Mouse (Mus musculus) cerebellum, adult 11-12 months (tissue): ENCODE data around the gene Ror1.

Experiments
- DNase-seq: peaks from one replicate; pipeline ENCODE4 v3.0.0; 2022

The Ror1 gene

DNA sequence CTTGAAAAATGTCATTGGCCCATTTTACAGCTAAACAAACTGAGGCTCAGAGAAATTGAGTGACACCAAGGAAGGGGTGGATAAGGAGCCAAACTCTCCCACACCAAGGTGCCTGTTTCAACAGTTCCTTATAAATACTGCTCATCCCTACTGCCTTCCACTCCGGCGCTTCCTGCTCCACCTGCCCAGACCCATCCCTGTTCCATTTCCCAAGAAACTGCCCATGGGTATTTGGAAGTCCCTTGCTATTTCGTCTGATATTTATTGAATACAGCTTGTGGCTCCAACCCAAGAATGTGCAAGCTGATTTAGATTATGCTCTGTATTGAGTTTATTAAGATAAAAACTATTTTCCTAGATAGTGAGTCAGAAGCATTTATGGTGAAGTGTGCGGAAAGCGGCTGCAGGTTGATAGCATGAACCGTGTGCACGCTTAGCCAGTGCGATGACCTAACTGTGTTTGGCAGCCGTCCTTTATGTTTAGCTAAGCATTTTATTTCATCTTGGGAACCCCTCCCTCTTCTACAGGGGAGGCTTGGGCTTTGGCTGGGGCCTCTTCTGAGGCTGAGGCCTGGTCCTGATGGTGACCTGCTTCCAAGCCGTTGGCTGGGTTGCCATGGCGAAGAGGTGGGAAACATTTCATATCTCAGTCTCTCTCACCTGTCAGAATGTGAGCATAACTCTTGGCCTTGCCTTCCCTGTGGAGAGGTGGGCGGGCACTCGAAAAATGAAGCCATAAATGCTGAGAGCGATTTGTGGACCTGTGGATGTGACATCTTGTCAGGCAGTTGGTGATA lies 229.3 kb downstream of the Ror1 start:
- DNase-seq = no peak

DNA sequence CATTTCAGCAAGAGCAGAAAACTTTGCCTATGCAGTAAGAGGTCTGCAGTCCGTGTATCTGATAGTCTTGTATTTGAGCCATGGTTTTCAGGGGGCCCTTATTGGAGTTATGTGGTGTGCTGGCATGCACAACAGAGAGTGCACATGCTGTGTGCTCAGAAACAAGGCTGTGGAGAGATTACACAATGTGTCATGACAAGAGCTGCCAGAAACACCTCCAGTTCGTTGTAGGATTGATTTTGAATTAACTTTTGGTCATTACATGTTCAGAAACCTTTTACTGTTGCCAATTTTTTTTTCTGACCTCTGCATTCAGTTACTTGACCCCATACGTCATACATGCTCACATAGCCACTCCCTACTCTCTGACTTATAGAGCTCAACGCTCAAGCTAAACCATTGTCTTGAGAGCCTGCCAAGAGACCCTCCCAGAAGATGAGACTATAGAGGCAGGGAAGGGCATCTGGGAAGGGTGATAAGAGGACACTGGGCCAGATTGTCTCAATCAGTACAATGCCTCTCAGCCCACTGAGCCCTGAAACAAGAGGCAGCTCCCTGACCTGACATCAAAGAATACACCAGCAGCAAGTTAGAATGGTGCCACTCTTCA lies 232.9 kb downstream of the Ror1 start:
- DNase-seq = no peak

DNA sequence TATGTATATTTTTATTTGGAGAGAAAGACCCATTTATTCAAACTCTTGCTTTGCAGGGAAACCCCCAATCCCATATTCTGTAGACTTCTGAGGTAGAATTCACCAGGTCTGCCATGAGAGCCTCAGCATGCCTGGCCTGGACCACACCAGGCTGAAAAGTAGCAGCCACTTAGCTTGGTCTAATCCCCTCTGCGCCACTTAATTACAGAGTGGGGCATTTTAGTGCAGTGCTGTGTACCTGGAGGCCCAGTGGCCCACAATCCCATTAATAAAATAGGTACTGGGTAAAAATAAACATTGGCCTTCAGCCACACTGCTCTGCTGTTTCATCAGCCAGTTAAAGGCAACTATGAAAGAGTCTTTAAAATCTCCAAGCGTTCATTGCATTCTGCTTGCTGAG lies 239.6 kb downstream of the Ror1 start:
- DNase-seq = no peak

DNA sequence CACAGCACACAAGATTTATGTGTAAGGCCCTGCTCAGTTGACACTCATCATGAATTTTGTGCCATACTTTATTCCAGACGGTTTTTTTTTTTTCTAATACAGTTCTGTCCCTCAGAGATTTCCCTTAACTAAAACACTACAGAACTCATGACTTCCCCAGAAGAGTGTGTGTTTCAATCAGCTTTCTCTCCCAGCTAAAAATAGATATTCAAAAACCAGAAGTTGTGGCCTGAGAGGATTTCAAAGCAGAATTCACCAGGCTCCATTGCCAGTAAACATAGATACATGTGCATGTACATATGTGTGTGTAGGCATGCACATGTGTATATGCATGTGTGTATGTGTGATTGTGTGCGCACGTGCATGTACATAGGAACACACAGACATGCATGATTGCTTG lies 252.2 kb downstream of the Ror1 start:
- no peak for DNase-seq

DNA sequence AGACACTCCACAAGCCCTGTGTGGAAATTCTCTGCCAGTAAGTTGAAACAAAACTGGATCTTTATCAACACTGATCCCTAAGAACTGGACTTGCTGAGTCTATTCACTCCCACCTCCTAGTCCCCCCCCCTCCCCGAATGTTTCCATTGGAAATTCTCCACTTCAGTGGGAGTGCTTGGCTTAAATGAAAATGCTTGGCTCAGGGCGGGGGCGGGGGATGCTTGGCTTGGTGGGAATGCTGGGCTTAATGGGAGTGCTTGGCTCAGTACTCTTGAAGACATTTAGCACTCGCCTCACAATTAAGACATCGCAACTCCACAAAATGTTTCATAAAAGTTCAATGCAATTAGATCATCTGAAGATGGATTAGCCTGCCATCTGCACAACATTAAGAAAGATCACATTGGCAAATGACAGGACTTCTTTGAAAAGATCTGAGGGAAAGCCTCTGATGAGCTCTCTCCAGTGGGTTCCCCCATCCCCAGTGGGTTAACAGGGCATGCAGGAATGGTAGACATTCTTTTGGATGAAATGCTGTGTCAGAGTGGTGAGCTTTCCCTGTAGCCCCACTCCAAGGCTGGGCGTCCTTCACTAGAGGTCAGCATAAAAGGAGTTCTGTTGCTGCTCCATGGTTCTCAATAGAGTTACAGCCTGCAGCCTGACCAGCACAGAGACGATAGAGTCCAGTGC lies 254.7 kb downstream of the Ror1 start:
- DNase-seq = no peak

DNA sequence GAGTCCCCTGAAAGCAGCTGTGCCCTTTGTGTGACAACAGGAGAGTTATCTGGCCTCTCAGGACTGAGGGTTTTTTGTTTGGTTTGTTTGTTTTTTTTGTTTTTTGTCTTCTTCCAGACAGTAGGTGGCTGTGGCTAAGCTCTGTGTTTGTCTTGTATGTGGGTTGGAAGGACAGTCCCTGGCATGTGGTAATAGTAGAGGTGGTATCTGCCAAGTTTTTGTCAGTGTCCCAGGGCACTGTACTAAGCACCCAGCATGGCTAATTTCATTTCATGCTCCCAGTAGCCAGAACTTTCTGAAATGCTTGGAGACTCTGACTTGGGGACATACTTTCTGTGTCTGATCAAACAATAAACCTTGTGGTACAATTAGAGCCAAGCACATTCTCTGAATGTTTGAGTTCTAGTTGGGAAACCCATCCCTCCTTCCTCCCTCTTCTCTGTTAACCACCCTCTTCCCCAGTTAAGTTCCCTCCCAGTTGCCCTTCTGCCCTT lies 256.3 kb downstream of the Ror1 start:
- peak; percentile 18 for DNase-seq

DNA sequence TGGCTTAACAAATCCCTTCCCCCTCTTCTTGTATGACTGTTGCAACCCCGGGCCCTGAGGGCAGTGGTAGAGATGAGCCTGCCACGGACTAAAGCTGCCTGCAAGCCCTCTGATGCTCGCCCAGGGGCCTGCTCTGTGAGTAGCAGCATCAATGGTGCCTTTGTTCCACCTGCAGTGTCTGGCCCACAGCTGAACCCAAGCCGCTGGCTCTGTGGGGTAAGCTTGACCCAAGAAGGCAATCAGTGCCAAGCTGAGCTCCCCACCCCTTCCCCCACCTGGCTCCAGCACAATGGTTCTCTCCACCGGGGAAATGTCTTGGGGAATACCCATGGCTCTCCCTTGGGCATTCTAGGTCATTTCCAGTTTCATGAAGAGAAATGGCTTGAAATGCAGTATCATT lies 260.0 kb downstream of the Ror1 start:
- peak; percentile 28 for DNase-seq

DNA sequence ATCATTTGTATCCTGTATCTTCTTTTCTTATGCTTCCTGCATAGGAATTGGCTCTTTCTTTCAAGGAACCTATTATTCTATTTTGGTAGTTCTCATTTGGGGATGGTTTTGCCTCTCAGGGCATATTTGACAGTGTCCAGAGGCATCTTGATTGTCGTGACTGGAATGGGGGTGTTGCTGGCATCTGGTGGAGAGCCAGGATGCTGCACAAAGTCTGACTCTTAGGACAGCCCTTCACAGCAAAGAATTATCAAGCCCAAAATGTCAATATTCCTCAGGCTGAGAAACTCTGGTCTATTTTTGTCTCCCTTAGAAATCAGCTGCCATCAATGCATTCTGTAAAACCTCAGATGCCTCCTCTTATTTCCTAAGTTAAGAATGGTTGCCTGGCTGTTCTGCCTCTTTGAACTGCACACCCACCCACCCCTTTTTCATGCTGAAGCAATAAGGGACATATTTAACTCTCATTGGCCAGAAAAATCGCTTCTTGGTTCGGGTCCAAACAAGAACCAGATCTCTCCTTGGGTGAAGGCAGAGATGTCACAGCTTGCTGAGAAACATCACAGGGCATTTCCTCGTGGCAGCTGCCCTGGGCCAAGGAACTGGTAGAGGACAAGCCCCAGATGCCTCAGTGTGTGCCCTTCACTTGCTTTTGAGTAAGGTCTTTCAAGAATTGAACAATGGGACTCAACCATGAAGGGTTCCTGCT lies 262.4 kb downstream of the Ror1 start:
- no peak for DNase-seq

DNA sequence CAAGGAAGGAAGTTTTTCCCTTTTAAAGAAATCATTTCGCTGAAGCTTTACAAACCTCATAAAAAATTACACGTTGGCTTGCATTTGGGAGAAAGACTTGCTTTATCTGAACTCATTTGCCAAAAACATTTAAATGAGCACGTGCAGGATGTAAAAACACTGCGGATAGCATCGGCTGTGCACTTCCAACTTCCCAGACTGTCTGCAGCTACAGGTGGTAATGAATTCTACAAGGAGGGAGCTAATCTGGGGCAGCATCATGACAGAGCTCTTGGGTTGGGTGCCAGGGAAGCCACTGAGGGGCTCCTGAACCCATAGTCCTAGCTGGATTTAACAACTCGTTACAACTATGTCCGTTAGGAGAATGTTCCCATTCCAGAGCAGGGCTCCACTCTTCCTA lies 268.1 kb downstream of the Ror1 start:
- DNase-seq = no peak

DNA sequence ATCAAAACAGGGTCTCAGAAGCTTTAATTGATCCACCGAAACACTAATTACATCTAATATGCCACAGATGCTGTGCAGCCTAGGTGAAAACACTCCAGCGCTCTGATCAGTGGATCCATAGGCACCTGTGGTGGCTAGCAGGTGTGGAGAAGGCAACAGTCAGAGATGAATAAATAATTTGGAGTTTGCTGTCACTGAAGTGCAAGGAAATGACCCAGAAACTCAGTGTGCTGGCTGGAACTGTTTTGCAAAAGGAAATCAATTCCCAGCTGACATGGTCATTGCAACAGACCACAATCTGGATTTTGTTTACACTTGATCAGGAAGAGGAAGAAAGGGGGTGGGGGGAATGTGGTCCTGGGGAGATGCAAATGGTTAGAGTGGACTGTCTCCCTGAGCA lies 273.1 kb downstream of the Ror1 start:
- no peak for DNase-seq

DNA sequence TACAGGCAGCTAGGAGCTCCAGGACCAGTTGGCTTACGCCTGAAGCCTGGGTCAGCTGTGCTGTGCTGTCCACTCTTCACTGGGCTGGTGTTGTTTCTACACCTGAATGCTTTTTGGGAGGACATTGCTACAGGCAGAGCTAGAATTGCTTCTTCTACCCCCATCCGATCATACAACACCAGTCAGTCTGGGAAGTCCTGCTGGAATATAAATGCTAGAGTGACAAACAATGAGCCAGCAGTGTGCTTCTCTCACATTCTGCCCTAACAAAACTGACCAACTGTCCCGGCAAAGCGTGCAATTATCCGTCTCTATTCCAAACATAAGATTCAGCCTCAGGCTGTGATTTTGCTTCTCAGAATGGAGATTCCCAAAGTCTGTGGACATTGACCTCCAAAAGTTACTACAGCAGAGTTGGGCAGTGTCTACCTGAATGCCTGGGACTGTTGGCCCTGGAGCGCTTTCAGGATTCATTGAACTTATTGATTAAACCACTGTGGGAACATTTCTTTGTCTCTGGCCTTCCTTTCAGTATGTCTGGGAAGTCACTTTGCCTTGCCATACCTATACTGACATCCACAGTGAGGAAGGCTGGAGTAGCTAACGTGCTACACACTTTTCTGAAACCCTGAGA lies 274.1 kb downstream of the Ror1 start:
- DNase-seq = no peak

DNA sequence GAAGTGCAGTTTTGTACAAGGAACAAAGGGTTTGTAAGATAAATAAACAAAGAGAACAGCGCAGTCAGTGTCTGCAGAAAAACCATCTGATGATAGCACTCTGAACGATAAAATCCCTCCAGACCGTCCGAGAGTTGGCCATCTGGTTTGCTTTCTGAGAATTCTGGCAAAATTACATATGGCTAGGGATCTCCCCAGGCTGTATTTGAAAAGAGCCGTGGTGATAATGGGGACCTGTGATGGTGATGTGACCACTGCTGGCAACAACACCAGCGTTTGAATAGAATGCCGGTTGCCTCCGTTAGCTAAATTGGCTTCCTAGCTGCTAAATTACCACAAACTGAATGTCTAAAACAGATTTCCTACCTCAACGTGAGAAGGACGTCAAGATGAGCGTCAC lies 277.2 kb downstream of the Ror1 start:
- peak; percentile 56 for DNase-seq

DNA sequence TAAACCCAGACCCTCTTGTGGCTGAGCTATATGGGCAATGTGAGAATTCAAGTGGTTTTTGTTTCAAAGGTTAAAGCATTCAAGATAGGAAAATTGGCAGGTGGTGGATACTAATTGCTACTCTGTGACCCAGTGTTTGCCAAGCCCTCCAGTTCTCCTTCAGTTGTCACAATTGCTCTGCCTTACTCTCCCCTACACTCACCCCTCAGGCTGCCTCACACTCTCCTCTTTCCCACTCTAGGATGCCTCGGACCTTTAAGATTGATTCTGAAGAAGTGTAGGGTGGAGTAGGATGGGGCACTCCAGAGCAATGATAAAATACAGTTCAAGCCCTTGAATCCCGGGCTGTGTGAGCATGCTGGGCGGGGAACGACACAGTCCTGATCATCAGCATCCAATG lies 278.2 kb downstream of the Ror1 start:
- no peak for DNase-seq

DNA sequence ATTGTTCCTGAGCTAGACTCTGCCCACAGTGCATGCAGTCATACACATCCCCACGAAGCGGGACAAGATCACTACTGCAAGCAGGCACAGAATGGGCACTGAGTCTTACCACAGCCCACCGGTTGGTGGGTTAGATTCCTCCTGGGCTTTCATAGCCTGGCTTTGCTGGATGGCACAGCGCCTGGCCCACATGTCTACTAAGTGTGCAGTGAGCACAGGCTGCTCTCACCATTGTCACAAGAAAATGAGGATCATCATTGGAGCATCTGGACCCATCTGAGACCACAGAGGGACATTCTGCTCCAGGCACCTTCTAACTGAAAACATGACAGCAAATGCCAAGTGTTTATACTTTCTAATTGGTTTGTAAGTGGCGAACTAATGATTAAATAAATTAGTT lies 279.7 kb downstream of the Ror1 start:
- no peak for DNase-seq

DNA sequence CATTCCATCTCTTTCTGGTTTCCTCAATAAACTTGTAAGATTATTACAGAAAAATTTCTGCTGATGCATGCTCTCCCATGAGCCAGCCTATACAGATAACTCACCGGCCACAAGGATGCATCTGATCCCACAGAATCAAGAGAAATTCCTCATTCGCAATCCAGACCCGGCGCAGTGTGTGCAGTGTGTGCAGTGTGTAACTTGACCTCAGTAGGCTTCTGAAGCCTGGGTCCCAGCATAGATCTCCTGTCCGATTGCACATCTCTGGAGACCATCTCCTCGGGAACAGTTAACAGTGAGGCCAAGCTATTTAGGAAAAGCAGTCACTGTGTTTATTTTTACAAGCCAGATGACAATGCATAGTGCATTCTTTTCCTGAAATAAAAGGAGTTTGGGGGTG lies 280.6 kb downstream of the Ror1 start:
- no peak for DNase-seq

DNA sequence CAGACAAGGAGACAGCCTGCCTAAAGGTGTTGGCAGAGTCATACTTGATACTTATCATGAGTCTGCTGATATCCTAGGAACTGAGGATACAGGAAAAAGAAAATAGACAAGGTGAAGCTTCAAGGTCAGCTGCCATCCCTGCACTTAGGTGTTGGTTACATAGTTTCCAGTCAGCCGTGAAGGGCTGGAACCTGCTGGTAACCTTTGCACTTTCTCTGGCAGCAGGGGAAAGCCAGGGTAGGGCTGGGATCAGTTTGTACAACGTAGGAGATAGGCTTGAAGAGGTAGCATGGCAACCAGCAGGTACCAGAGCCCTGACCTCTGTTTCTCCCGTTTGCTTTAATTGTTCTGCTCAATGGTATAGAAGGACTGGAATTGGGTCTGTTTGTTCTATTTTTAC lies 281.6 kb downstream of the Ror1 start:
- no peak for DNase-seq

DNA sequence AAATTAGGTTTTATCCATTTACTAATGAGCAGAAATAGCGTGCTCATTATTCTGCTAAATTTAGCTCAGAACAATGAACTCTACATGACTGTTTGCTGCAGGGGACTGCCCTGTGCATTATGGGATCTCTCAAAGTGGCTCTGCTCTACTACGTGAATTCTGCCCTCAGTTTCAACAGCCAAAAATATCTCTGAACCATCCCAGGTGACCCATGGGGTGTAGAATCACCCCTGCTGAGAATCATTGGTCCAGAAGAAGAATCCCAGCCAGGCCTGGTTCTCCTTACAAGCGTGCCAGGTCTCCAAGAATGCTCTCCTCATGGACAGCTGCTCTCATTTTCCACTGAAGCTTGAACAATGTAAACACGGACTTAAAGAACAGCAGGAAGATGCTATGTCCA lies 282.4 kb downstream of the Ror1 start:
- DNase-seq = peak; percentile 74

DNA sequence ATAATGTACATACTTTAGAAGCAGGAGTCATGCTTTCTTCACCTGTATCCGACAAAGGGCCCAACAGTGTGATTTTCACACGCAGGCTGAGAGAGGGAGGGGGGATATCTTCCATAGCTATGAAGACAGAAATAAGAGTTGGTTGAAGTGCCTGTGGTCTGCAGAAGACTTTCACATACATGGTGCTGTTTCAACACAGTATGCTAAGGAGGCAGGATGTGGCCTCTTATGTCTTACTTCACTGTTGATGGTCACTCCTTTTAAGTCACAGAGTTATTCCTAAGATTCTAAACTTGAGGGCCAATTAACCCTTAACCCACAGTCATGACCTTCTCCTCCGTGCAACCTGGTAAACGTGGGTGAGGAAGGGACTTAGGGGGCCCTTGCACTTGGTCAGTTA lies 286.2 kb downstream of the Ror1 start:
- no peak for DNase-seq

DNA sequence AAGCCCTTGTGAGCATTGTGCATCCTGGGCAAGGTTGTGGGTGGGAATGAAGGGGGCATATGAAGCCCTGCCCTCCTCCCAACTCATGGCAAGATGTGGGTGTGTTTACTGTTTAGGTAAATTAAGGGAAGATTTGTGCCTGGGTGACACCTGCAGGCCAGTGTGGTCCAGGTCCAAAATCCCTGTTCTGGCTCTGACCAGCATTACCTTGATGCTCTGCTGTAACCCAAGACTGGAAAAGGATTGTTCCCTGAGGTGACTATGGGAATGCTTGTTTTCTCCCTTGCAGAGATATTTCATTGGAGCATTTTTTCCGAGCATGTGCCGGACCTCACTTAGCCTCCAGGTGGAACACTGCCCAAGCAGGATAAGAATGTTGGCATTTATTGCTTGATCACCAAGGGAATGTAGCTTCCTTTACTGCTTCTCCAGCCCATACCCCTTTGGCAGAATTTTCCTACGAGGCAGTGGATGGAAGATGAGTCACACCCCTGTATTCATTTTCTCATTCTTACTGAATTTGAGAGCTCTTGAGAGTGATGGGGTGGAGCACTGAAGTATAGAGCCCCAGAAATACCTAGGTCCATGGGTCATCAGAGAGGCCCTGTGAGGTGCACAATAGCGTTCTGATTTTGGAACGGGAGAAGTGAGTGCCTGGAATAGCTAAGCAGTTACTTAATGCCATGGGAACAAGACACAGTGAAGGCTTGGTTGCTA lies 290.8 kb downstream of the Ror1 start:
- DNase-seq = peak; percentile 45

DNA sequence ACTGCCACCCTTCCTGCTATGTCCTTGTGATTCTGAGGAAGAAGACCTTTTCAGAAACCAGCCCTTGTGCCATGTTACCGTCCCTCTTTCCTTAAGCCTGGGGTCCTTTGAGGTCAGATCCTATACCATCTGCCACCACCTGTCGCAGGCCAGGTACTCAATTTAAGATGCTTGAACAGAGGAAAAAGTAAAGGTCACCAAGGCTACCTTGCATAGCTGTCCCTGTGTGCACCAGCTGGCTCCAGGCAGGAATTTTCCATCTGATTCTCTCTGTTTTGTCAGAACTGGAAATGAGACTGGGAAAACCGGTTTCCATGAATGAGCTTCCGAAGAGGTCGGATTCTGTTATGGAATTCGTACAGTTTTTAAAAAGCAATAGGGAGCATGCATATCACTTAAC lies 294.8 kb downstream of the Ror1 start:
- peak; percentile 52 for DNase-seq

DNA sequence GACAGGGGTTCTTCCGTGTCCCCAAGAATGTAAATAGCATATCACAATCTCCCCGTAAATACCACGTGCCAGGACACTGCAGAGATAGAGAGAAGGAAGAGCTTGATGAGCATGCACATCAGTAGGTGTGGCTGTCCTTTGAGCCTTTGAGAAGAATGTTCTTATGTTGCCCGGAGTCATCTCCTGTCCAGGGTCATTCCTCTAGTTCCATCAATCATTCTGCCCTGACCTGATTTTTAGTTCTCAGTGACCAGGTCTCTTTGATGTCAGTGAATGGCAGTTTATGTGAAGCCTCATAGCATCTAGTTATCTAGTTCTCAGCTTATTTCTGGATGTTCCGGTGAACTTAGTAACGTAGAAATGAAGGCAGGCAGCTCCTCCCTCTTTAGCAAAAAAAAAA lies 295.4 kb downstream of the Ror1 start:
- DNase-seq = no peak

DNA sequence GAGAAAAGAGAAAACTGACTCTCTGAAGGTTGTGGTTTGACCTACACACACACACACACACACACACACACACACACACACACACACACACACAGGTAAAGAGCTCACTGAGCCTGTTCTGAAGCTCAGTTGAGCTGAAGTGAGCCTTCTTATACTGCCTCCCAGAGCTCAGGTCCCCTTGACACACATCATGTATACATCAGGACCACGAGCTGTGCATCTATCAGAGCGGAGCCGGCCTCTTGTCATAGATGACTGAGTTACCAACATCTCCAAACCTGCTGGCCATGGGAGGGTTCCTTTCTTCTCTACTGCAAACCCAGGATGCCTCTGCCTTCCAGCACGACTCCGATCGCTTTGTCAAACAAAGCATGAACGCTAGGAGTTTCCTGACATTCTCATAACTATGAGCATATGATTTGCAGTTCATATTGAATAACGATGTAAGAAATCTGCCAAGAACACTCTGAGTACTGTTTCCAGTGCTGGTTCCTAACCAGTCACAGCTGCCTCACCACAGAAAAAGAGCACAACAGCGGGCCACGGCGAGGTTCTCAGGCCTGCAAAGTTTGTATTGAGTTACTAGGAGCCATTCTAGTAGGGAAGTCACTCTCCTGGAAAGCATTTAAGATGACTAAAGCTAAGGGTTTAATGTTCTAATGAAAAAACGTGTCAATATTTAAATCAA lies 297.9 kb downstream of the Ror1 start:
- no peak for DNase-seq
